Mouse (Mus musculus) E14TG2a.4 (cell line): ENCODE results near the gene Tmem205.

ENCODE experiments used
- H3K27me3 ChIP-seq: 2 replicates; pipeline ENCODE4 v1.6.1; 2014; ENCODE audit warnings: low read length, control low read depth; ENCODE audit not compliant: insufficient read depth
- H3K36me3 ChIP-seq: 2 replicates; pipeline ENCODE4 v1.6.1; 2014; ENCODE audit warnings: low read length, control low read depth; ENCODE audit not compliant: insufficient read depth
- H3K4me1 ChIP-seq: replicated peaks from 2 replicates; pipeline ENCODE4 v1.6.1; 2014; ENCODE audit warnings: low read depth, low read length, control low read depth
- H3K4me3 ChIP-seq: replicated peaks from 2 replicates; pipeline ENCODE4 v1.5.1; 2014; ENCODE audit warnings: mild to moderate bottlenecking, low read length
- H3K9me3 ChIP-seq: 2 replicates; pipeline ENCODE4 v1.6.1; 2014; ENCODE audit warnings: low read length, control low read depth
- CTCF ChIP-seq: conservative IDR thresholded peaks from 2 replicates; pipeline ENCODE4 v1.5.1; 2014; ENCODE audit warnings: low read length
- NANOG ChIP-seq: IDR thresholded peaks from 2 replicates; pipeline ENCODE4 v1.6.1; 2014; ENCODE audit warnings: borderline replicate concordance, low read length, mixed read lengths
- POU5F1 ChIP-seq: IDR thresholded peaks from 2 replicates; pipeline ENCODE4 v1.6.1; 2014; ENCODE audit warnings: low read length, borderline replicate concordance

Tmem205 gene

GRCm38 (mm10) chr9:21927208-21927753, at the start of gene Tmem205, which contains the start of gene Ccdc159:
TSS of gene Tmem205 (minus strand) at chr9:21927556.
TSS of gene Ccdc159 (plus strand) at chr9:21927471.
- no peaks in the 10 kb centered on the region for H3K27me3 ChIP-seq
- H3K36me3 ChIP-seq: peaks cover 38% of the 10 kb centered on the region
- no peaks in the 10 kb centered on the region for H3K9me3 ChIP-seq
- TF ChIP-seq POU5F1 (no peak), CTCF (no peak), NANOG (no peak)
- peaks cover 58% of the 10 kb centered on the region for H3K4me1 ChIP-seq
- peak within 1 kb of the TSS; percentile 87 for H3K4me3 ChIP-seq

DNA sequence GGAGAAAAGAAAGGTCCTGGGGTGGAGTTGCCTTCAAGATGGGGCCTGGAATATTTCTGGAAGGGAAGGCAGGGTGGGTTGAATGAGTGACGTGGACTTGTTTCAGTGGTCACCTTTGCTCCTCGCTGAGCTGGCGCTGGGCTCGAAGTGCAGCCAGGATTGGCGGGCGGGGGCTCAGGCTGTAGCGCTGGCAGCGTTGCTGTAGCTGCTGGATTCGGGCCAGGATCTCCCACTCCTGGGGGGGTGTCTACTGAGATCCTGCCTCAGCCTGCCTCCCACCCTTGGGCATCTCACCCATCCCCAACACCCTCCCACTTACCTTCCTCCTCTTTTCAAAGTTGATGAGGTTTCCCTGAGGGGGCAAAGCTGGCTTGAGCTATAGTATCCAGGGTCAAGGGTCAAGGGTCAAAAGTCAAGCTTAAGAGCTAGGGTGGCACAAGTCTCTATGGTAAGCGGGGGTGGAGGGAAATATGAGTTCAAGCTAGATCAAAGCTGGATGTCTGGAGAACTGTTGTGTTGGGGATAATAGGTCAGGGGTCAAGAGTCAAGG, 49.3 kb upstream of the Tmem205 start:
- TF ChIP-seq POU5F1: no peak
- no peak for TF ChIP-seq CTCF
- no peak for TF ChIP-seq NANOG

GRCm38 (mm10) chr9:21969304-21969703, 41.9 kb upstream of the Tmem205 start:
- no peak for TF ChIP-seq POU5F1
- no peak for TF ChIP-seq CTCF
- TF ChIP-seq NANOG: no peak
- H3K36me3 ChIP-seq: no peaks in the 10 kb centered on the region

More for the DNA sequence above, 49.3 kb upstream of the Tmem205 start:
- Histone ChIP-seq H3K9me3 (no peaks in the 10 kb centered on the region), H3K4me3 (0 out of 2 replicates have a peak overlapping the region, but pooled peaks have one; percentile 20), H3K4me1 (peaks cover 58% of the 10 kb centered on the region), H3K36me3 (no peaks in the 10 kb centered on the region), H3K27me3 (peaks cover 54% of the 10 kb centered on the region)

DNA sequence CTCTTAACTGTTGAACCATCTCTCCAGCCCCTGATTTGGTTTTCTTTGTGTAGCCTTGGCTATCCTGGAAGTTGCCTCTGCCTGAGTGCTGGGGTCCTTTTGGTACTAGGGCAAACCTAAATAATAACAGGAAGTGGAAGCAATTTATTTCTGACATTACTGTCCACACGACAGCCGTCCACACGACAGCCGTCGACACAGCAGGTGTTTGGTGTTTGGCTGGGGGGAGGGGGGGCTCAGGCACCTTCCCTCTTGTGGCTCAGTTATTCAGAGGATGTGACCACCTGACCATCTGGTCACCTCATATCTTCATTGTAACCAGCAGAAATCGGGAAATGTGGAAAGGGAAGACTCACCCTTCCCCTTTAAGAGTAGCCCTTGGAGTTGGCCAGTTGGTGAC, 41.5 kb upstream of the Tmem205 start:
- Histone ChIP-seq H3K4me3 (no peak overlapping the region), H3K9me3 (no peaks in the 10 kb centered on the region), H3K4me1 (peaks cover 14% of the 10 kb centered on the region), H3K36me3 (no peaks in the 10 kb centered on the region), H3K27me3 (peaks cover 45% of the 10 kb centered on the region)
- TF ChIP-seq POU5F1 (no peak), NANOG (no peak), CTCF (no peak)

More at GRCm38 (mm10) chr9:21969304-21969703, 41.9 kb upstream of the Tmem205 start:
- no peak overlapping the region for H3K4me3 ChIP-seq
- no peaks in the 10 kb centered on the region for H3K9me3 ChIP-seq
- H3K27me3 ChIP-seq: peaks cover 42% of the 10 kb centered on the region
- peaks cover 19% of the 10 kb centered on the region for H3K4me1 ChIP-seq

DNA sequence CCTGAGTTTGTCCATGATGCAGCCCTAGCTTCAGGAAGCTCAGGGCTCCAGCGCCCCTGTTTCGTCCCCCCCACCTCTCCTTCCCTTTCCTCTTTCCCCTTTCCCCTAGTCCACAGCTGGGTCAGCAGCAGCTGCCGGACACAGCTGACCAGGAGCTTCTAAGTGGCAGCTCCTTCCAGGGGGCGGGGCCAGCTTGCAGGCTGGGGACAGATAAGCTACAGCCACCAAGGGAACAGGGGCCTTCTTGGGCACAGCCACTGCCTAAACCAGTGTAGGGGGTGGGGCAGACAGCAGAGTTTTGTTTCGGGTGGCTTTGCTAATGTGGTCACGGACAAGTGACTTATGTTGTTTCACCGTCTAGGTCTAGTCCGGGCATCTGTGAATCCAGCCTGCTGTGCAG, 36.1 kb upstream of the Tmem205 start, which contains the start of gene Epor:
Gene Epor (minus strand): TSS at position 90 of the 400 bp plus-strand sequence.
- H3K27me3 ChIP-seq: peaks cover 66% of the 10 kb centered on the region

DNA sequence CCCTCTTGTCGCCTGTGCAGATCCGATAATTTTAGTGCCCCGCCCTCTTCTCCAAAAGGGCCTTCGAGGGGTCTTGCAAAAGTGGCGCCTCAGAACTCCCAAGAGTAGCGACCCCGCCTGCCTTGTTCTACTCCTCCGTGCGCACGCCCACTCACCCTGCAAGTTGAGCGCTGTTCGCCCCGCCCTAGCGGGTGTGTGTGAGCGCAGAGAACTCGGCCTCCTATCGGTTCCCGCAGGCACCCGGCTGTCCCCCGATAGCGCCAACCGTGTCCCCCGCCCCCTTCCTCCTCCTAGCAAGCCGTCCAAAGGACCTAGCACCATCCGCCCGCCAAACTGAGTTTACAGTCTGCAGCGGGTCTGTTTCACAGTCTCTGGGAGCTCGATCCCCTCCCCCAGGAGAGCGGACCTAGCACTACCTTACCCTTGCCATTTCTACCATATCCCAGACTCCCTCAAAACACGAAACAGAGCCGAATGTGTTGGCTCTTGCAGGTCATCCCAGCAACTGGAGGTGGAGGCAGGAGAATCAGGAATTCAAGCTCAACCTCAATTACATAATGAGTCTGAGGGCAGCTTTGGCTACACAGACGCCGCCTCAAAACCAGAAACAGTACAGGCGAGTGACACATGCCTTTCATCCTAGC, 35.2 kb upstream of the Tmem205 start:
- H3K36me3 ChIP-seq: peaks cover 21% of the 10 kb centered on the region
- no peak for TF ChIP-seq POU5F1
- TF ChIP-seq CTCF: no peak
- no peak for TF ChIP-seq NANOG
- peak overlapping the region; percentile 74 for H3K4me3 ChIP-seq
- peaks cover 56% of the 10 kb centered on the region for H3K4me1 ChIP-seq
- no peaks in the 10 kb centered on the region for H3K9me3 ChIP-seq
- peaks cover 59% of the 10 kb centered on the region for H3K27me3 ChIP-seq

More for the DNA sequence above, 36.1 kb upstream of the Tmem205 start, which contains the start of gene Epor:
- peaks cover 47% of the 10 kb centered on the region for H3K4me1 ChIP-seq
- H3K36me3 ChIP-seq: peaks cover 13% of the 10 kb centered on the region
- no peak for TF ChIP-seq CTCF
- no peak for TF ChIP-seq POU5F1
- no peak for TF ChIP-seq NANOG
- no peaks in the 10 kb centered on the region for H3K9me3 ChIP-seq
- peak within 1 kb of the TSS; percentile 74 for H3K4me3 ChIP-seq

DNA sequence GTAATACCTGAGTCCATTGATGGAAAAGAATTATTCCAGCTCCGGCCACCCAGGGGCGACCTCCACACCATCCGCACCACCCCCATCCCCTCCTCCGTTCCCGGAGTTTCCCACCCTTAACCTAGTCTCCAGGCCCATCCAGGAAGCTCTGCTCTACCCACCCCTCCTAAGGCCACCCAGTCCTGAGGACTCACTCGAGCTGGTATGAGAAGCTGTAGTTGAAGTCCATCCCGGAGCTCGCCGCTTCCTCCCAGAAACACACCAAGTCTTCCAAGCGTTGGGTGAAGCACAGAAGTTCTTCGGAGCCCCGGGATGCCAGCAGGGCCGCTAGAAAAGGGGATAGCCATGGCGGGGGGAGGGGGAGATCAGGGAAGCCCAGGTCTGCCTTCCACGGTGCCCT, 34.7 kb upstream of the Tmem205 start:
- peaks cover 59% of the 10 kb centered on the region for H3K4me1 ChIP-seq
- H3K27me3 ChIP-seq: peaks cover 55% of the 10 kb centered on the region
- H3K36me3 ChIP-seq: peaks cover 27% of the 10 kb centered on the region
- peak overlapping the region; percentile 74 for H3K4me3 ChIP-seq
- TF ChIP-seq POU5F1 (no peak), CTCF (0 out of 2 replicates have a peak, but pooled peaks have one; percentile 2)
- no peaks in the 10 kb centered on the region for H3K9me3 ChIP-seq

DNA sequence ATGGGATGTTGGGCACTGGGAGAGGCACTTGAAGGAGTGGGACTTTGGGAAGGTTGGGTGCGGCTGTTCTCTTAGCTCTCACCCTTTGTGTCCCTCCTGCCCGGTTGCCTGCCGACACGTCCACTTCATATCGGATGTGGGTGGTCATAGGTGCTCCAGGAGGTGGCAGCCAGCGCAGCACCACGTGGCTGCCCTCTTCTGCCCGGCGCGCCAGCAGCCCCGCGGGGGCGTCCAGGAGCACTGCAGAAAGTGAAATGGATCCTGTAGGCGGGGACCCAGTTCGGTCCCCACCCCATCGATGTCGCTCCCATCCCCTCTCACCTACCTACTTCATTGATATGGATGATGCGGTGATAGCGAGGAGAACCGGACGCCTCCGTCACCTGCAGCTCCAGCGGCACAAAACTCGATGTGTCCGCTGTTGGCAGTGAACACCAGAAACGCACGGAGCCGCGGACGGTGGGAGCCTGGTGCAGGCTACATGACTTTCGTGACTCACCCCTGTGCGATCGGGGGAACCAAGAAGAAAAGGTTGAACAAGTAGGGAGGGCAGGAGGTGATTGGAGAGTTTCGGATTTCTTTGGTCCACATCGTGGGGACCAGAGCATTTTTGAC, 34.1 kb upstream of the Tmem205 start:
- H3K4me3 ChIP-seq: peak overlapping the region; percentile 74
- H3K36me3 ChIP-seq: peaks cover 31% of the 10 kb centered on the region
- H3K9me3 ChIP-seq: no peaks in the 10 kb centered on the region
- peaks cover 64% of the 10 kb centered on the region for H3K4me1 ChIP-seq
- H3K27me3 ChIP-seq: peaks cover 55% of the 10 kb centered on the region
- TF ChIP-seq NANOG: no peak
- no peak for TF ChIP-seq POU5F1
- TF ChIP-seq CTCF: no peak
